Mouse (Mus musculus): ENCODE data around the gene Soga3.

Soga3 gene

DNA sequence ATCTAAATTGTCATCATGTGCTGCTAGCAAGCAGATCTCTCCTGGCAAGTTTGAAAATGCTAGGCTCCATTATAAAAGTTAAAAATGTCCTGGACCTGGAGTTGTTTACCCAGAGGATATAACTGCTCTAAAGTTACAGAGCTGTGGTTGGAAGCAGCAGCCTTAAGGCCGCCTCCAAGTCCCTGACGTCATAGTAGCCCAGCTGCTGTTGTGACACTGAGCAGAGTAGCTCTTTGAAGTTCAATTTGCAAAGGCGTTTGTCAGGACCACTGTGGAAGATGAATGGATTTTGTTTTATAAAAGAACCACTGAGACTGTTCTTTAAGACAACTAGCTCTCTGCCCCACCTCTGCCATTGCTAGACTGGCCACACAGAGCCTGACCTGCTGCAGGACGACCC lies 67.8 kb downstream of the Soga3 start, which contains the start of gene 9330159F19Rik:
9330159F19Rik (plus strand) TSS at position 154 of the 400 bp plus-strand sequence.
- DNase-seq: no peak

- no peak for DNase-seq
Measured at GRCm38 (mm10) chr10:29213534-29214100, 70.0 kb downstream of the Soga3 start.

GRCm38 (mm10) chr10:29216957-29217356 lies 73.3 kb downstream of the Soga3 start:
- DNase-seq: no peak

- no peak for DNase-seq
Measured at GRCm38 (mm10) chr10:29217451-29217850, 73.8 kb downstream of the Soga3 start.

GRCm38 (mm10) chr10:29225329-29225728 lies 81.7 kb downstream of the Soga3 start:
- DNase-seq: no peak

- no peak for DNase-seq
Measured at GRCm38 (mm10) chr10:29231208-29231607, 87.6 kb downstream of the Soga3 start.
